Mouse (Mus musculus): ENCODE results near the gene 4930432K21Rik.

4930432K21Rik gene

DNA sequence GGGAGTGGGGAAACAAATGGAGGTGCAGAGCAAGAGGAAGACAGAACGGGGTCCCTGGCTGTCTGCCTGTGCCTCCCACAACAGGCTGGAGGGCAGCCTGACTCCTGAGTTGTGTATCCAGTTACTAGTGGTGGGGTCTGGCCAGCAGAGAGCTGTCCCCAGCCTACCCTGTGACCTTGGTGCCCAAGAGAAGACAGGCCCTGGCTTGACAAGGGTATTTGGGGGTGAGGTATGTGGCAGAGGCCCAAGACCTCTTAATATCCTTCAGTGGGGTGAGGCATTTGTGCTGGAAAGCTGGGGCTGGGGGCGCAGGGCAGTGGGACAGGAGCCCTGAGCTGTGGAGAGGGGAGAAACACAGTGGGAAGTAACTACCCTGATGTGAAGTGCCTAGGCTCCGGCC is 63.4 kb downstream of the 4930432K21Rik start:
- DNase-seq: no peak

GRCm38 (mm10) chr8:84211881-84212563 is 64.2 kb downstream of the 4930432K21Rik start:
- DNase-seq: no peak

DNA sequence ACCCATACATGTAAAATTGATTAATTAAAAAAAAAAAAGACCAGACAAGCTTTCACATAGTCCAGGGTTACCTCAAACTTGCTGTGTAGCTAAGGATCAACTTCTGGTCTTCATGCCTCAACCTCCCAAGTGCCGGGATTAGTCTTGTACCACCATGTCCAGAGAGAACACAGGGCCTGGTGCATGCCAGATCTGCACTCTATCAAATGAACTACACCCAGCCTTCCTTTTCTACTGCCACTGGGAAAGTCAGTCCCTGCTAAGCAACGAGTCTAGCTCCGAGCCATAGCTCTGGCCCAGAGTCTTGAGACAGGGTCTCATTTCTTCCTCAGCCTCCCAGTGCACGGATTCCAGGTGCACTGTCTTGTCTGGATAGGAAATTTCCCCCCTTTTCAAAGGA is 65.5 kb downstream of the 4930432K21Rik start:
- DNase-seq: no peak

- DNase-seq: no peak
Measured at GRCm38 (mm10) chr8:84217206-84217605, 69.4 kb downstream of the 4930432K21Rik start.

DNA sequence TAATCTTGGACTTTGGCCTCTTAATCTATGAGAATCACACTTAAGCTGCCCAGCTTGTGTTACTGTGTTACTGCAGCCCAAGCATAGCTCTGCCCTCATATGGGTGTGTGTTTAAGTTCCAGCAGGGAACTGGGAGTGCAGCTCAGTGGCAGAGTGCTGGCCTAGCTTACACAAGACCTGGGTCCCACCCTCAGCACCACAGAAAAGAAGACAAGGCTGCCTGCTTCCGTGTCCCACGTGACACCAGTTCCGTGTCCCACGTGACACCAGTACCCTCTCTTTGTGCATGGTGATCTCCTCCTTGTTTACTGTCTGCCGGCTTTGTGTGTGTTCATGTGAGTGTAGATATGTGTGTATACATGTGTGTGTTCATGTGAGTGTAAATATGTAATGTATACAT is 70.3 kb downstream of the 4930432K21Rik start:
- DNase-seq: no peak

DNA sequence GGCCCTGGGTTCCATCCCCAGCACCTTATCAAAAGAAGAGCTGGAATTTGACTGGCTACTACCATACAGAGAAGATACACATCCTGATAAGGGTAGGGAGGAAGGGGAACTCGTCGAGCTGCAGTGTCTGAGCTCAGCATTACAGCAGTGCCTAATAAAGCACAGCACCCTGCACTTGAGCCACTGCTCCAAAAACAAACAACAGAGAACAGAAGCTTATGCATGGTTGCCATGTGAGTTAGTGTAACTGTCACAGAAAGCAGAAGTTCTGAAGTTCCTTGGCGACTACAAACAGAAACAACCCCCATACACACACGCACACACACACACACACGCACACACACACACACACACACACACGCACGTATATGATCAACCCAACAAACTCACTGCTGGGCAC is 72.3 kb downstream of the 4930432K21Rik start:
- DNase-seq: no peak

All from right cerebral cortex, adult 18-20 months (tissue).